Mouse (Mus musculus) ES-E14 (cell line): ENCODE measurements at regions not wholly inside any gene's neighbourhood (a gene's known extent, or its start where the extent isn't known, plus 50 kb on each side); places are given as distances from the start of the nearest gene placed in this dataset.

Experiments used
- DNase-seq: peaks from one replicate; pipeline ENCODE4 v3.0.0-alpha.2; 2013; ENCODE audit warnings: low read depth, low spot score
- H3K27ac ChIP-seq: 2 replicates; pipeline ENCODE4 v1.5.1; 2012; ENCODE audit warnings: low read depth, mild to moderate bottlenecking, low read length, moderate library complexity, mixed read lengths; ENCODE audit not compliant: poor library complexity, insufficient read depth, severe bottlenecking
- H3K36me3 ChIP-seq: 2 replicates; pipeline ENCODE4 v1.6.1; 2012; ENCODE audit warnings: mild to moderate bottlenecking, low read length, moderate library complexity, mixed read lengths; ENCODE audit not compliant: control insufficient read depth, poor library complexity, insufficient read depth, severe bottlenecking
- H3K4me1 ChIP-seq, 2 experiments: fragments of 150-350 bp in 1 of 2; sonication (generic) in 1 of 2; 2 replicates each; pipeline ENCODE4 v1.6.1; 2012; ENCODE audit warnings: low read length in 2 of 2, mild to moderate bottlenecking in 1 of 2, mixed read lengths in 1 of 2; ENCODE audit not compliant: control insufficient read depth in 2 of 2, insufficient read depth in 2 of 2, poor library complexity in 1 of 2
- H3K4me3 ChIP-seq, 2 experiments: fragments of 150-350 bp in 1 of 2; sonication (generic) in 1 of 2; 2 replicates each; pipeline ENCODE4 v1.5.1; 2012; ENCODE audit warnings: low read length in 2 of 2, low read depth in 1 of 2, mild to moderate bottlenecking in 1 of 2, mixed read lengths in 1 of 2; ENCODE audit not compliant: insufficient read depth in 1 of 2, poor library complexity in 1 of 2, severe bottlenecking in 1 of 2
- H3K9ac ChIP-seq: 2 replicates; pipeline ENCODE4 v1.6.1; 2012; ENCODE audit warnings: low read depth, mild to moderate bottlenecking, low read length, mixed read lengths; ENCODE audit not compliant: poor library complexity, insufficient read depth, severe bottlenecking
- H3K9me3 ChIP-seq: fragments of 150-350 bp; sonication (generic); 2 replicates; pipeline ENCODE4 v1.6.1; 2012; ENCODE audit warnings: low read depth, mild to moderate bottlenecking, low read length; ENCODE audit not compliant: control insufficient read depth, insufficient read depth
- CHD2 ChIP-seq: IDR thresholded peaks from 2 replicates; pipeline ENCODE4 v1.6.1; 2014; ENCODE audit warnings: mild to moderate bottlenecking, low read depth, low read length, inconsistent platforms
- HCFC1 ChIP-seq: IDR thresholded peaks from 2 replicates; pipeline ENCODE4 v1.6.1; 2012; ENCODE audit warnings: low read length, inconsistent platforms, borderline replicate concordance; ENCODE audit not compliant: insufficient read depth
- MAFK ChIP-seq: IDR thresholded peaks from 2 replicates; pipeline ENCODE4 v1.6.1; 2014; ENCODE audit warnings: mild to moderate bottlenecking, low read depth, low read length, inconsistent platforms; ENCODE audit not compliant: insufficient read depth
- ZC3H11A ChIP-seq: IDR thresholded peaks from 2 replicates; pipeline ENCODE4 v1.6.1; 2012; ENCODE audit warnings: low read depth, mild to moderate bottlenecking, inconsistent platforms, low read length, borderline replicate concordance
- ZNF384 ChIP-seq: IDR thresholded peaks from 2 replicates; pipeline ENCODE4 v1.6.1; 2012; ENCODE audit warnings: low read depth, low read length, inconsistent platforms
- in situ Hi-C, 2 experiments: fragments of 600-800 bp; cut with MboI; formaldehyde crosslinking; loops; one replicate each; pipeline ENCODE4 v1.15.1; 2025; ENCODE audit warnings: low sequenced_read_pairs in 2 of 2, inconsistent platforms in 1 of 2; ENCODE audit not compliant: unreplicated experiment in 2 of 2

GRCm38 (mm10) chr5:64694606-64695005 lies 108.6 kb upstream of the Klf3 start:
- no peaks in the 10 kb centered on the region for H3K36me3 ChIP-seq
- no peak overlapping the region for H3K9ac ChIP-seq
- H3K4me3 ChIP-seq: no peak overlapping the region
- H3K27ac ChIP-seq: no peak overlapping the region
- TF ChIP-seq ZNF384: no peak
- TF ChIP-seq HCFC1: no peak
- no peak for TF ChIP-seq MAFK
- no peak for TF ChIP-seq CHD2
- no peak for TF ChIP-seq ZC3H11A
- in situ Hi-C loops: no loop called here
- no peaks in the 10 kb centered on the region for H3K9me3 ChIP-seq
- H3K4me1 ChIP-seq: peaks cover 0 to 2% of the 10 kb centered on the region in 2 experiments; a peak in 1 of 4 replicates
- no peak for DNase-seq

DNA sequence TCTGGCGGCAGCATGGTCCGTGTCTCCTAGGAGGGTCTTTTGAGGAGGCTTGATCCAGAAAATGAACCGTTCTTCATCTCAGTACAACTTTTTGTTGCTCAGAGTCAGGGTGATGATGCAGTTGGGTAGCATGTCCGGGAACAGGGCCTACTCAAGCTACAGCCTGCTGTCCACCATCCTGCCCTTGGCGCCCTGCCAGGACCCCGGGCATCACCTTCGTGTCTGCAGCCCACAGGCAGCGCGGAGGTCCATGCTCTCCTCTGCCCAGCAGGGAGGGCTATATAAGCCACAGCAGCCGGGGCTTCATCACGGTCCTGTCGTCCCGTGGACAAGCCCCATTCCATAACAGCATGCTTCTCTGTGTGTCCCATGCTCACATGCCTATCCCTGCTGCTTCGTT lies 107.1 kb upstream of the Klf3 start:
- TF ChIP-seq ZNF384 (no peak), CHD2 (no peak), HCFC1 (no peak), MAFK (no peak)
- H3K9me3 ChIP-seq: no peaks in the 10 kb centered on the region
- H3K4me1 ChIP-seq: peaks cover 0 to 7% of the 10 kb centered on the region in 2 experiments; a peak in 2 of 4 replicates
- no peak for DNase-seq
- in situ Hi-C loops: no loop called here
- H3K36me3 ChIP-seq: no peaks in the 10 kb centered on the region
- H3K27ac ChIP-seq: no peak overlapping the region
- no peak overlapping the region for H3K4me3 ChIP-seq
- H3K9ac ChIP-seq: no peak overlapping the region

- Histone ChIP-seq H3K27ac (no peak overlapping the region), H3K4me3 (no peak overlapping the region), H3K9ac (no peak overlapping the region), H3K9me3 (no peaks in the 10 kb centered on the region), H3K36me3 (no peaks in the 10 kb centered on the region), H3K4me1 (peaks cover 3 to 15% of the 10 kb centered on the region in 2 experiments; a peak in 3 of 4 replicates)
- TF ChIP-seq HCFC1: no peak
- no peak for TF ChIP-seq ZNF384
- TF ChIP-seq MAFK: no peak
- no peak for TF ChIP-seq CHD2
- no peak for TF ChIP-seq ZC3H11A
- in situ Hi-C loops: no loop called here
- no peak for DNase-seq
Measured at GRCm38 (mm10) chr5:64697466-64697865, 105.7 kb upstream of the Klf3 start.

DNA sequence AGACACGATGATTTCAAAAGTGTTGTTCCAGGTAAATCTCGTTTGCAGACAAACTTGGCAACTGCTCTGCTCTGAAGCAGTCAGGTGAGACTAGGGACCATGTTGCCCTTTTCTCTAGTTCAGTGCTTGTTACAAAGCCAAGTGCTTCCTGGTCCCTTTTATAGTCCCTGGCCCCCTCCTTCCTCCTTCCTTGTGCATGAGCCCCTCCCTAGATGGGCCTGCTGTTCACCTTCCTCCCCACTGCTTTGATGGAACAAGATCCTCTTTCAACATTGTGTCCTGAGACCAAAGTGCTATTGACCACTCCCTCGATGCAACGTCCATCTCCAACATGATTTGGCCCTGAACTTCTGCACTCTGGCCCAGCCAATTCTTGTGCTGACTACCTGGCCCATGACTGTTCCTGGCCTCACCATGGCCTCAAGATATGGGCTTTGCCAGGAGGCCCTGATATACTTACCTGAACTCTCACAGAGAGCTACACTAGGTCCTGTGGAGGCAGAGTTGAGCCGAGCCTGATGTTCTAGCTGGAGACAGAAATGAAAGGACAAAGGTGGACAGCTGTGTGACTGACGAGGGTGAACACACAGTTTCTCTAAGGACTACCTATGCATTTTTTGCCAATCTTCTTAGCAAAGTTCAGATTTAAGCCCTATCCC lies 104.6 kb upstream of the Klf3 start:
- no peaks in the 10 kb centered on the region for H3K9me3 ChIP-seq
- no peak for DNase-seq
- TF ChIP-seq ZNF384 (no peak), MAFK (no peak), CHD2 (no peak), HCFC1 (no peak), ZC3H11A (no peak)
- H3K27ac ChIP-seq: no peak overlapping the region
- no peak overlapping the region for H3K4me3 ChIP-seq
- no peak overlapping the region for H3K9ac ChIP-seq
- no peaks in the 10 kb centered on the region for H3K36me3 ChIP-seq
- in situ Hi-C loops: no loop called here
- H3K4me1 ChIP-seq: peaks cover 5 to 22% of the 10 kb centered on the region in 2 experiments

GRCm38 (mm10) chr5:64700030-64700429 lies 103.2 kb upstream of the Klf3 start:
- TF ChIP-seq ZNF384 (no peak), CHD2 (no peak), ZC3H11A (no peak), HCFC1 (no peak)
- Histone ChIP-seq H3K9ac (no peak overlapping the region), H3K4me3 (no peak overlapping the region), H3K36me3 (no peaks in the 10 kb centered on the region), H3K27ac (no peak overlapping the region; the same call in 1 of the 2 replicates), H3K4me1 (peaks cover 14 to 30% of the 10 kb centered on the region in 2 experiments), H3K9me3 (no peaks in the 10 kb centered on the region)
- no peak for DNase-seq
- in situ Hi-C loops: no loop called here
